Mouse (Mus musculus): ENCODE results near the gene 1700016C15Rik. TPM values are rescaled to one million over a fixed set of nuclear protein-coding genes. Genes with fewer than 3 reads are reported as not detected.

1700016C15Rik gene
- total RNA-seq, 2 experiments from 2014 or later = not detected

DNA sequence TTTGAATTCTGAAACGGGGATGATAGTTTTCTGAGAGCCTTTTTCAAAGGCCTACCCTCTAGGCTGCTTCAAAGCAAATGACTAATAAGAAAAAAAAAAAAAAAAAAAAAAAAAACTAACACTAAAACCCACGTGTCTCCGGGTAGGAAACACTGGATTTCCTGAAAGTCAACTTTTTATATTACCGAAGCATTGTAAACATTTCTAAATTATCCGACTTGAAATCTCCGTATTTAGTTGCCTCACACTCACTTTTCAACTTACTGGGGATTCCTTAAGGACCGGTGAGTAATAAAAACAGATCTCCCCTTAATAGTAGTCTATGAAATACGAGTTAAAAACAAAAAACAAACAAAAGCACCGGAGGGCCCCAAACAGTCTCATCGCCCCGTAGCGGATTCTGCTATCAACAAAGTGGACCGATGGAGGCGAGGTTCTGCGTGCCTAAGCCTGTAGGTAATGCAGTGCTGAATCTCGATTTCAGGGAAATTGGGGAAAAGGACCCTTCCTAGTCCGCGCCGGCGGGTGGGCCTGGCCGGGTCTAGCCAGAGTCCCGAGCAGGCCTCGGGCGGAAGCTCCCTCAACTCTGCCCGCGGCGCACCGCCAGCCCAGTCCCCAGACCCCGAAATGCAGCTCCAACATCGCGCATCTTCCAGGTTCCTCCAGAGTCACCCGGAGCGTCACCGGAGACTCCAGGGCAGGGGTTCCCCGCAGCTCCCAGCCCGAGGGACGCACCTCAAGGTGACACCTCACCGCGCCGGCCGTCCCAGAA lies 66.0 kb downstream of the 1700016C15Rik start:
- DNase-seq (ENCODE audit: extremely low spot score in 1 of 2, low spot score in 1 of 2) = peak; percentile 27 to 38

DNA sequence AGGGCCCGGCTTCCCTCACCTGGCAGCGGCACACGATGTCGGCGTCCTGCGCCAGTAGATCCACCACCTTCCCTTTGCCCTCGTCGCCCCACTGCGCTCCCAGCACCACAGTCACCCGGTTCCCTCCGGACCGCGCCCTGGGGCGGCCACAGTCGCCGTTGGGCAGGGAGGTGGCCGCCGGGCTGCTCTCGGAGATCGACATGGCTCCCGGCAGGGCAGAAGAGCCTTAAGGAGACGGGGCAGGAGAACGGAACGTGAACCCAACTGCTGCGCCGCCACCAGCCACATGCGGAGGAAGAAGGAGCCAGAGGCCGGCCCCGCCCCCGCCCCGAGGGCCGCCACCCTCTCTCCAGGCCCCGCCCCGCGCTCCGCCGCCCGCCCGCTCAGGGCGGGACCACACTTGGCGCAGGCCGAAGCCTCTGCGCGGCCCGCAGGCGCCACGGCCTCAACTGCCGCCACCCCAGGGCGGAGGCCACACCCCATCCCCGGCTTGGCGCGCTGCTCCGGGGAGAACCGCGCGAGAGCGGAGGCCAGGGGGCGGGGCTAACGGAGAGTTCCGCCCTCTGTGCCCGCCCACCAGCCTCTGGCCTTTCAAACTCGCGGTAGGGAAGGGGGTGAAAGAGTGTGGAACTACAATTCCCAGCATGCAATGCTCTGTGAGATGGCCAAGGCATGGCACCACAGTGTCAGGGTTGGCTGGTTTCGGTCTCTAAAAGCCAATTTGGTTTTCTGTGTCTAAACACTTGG lies 66.8 kb downstream of the 1700016C15Rik start, which contains the start of gene Adss:
TSS of gene Adss (minus strand) at position 319 of the 747 bp plus-strand sequence.
- peak; percentile 91 to 97 for DNase-seq (ENCODE audit: extremely low spot score in 1 of 2, low spot score in 1 of 2)

DNA sequence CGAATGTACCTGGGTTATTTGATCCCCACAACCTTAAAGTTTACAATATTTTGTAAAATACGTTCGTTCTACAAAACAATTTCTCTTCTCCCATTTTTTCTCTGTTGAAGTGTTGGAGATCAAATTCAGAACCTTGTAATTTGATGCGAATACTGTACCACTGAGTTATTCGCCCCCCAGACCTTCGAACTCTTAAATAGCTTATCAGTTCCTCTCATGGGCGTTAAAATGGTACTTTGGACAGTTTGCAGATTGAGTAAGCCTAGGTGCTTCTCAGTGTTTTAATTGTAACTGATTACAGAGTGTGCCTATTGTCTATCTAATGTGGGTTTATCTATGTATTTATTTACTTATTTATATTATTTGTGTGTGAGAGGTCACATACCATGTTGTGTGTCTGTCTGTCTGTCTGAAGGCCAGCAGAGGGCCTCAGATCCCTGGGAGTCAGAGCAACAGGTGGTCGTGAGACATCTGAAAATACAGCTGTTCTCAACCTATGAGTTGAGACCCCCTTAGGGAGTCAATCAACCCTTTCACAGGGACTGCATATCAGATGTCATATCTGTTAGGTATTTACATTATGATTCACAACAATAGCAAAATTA lies 67.6 kb downstream of the 1700016C15Rik start:
- no peak for DNase-seq (ENCODE audit: extremely low spot score in 1 of 2, low spot score in 1 of 2)

Other genes starting within 250 kb of the 1700016C15Rik start
- 10 to 100 TPM; 68.6 to 69.1 TPM for gene Adss, start 66.7 kb downstream of the 1700016C15Rik start, total RNA-seq (2021)